Mouse (Mus musculus) cerebellum, adult 2 months (tissue): ENCODE measurements at regions not wholly inside any gene's neighbourhood (a gene's known extent, or its start where the extent isn't known, plus 50 kb on each side); places are given as distances from the start of the nearest gene placed in this dataset.

ENCODE experiments used
- CTCF ChIP-seq: fragments of 200-500 bp; IDR thresholded peaks from 2 replicates; pipeline ENCODE4 v1.5.1; 2011; ENCODE audit warnings: low read depth, mild to moderate bottlenecking, control low read depth, low read length, moderate library complexity, borderline replicate concordance; ENCODE audit not compliant: insufficient read depth
- POLR2A ChIP-seq: fragments of 200-500 bp; IDR thresholded peaks from 2 replicates; pipeline ENCODE4 v1.6.1; 2011; ENCODE audit warnings: low read length, control low read depth, borderline replicate concordance; ENCODE audit not compliant: insufficient read depth

DNA sequence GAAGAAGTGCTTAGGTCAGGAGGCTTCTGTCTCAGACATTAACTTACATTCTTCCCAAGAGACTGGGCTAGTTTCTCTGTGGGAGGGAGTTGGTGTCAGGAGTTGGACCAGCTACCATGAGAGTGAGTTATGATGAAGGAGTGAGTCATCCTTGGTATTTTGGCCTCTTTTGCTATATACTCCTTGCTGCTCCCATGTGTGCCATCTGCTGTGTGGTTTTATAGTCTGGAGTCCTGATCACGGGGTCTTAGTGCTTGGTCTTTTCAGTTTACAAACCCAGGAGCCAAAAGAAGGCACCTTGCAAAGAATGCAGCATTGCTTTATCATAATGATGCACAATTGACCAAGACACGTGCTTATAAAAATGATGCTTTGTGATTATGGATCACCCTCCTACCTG is 56.6 kb downstream of the Zfp503 start:
- no peak for TF ChIP-seq CTCF
- TF ChIP-seq POLR2A: no peak
